Mouse (Mus musculus) embryonic facial prominence, embryonic 14.5 days (tissue): Measurements from ENCODE around the gene Morn2. TPM values are rescaled to one million over a fixed set of nuclear protein-coding genes. Genes with fewer than 3 reads are reported as not detected.

Experiments used
- ATAC-seq: fragments of 200-750 bp; cut with Nextera tagmentation; 2 replicates; pipeline ENCODE4 v1.8.0; 2017; ENCODE audit warnings: low read depth, moderate number of reproducible peaks, moderate TSS enrichment
- DNase-seq: peaks from one replicate; pipeline ENCODE4 v3.0.0-alpha.2; 2015; ENCODE audit warnings: low spot score
- H3K27ac ChIP-seq: fragments of 300-500 bp; sonication (generic); replicated peaks from 2 replicates; pipeline ENCODE4 v1.5.1; 2014; ENCODE audit warnings: low read depth, mild to moderate bottlenecking, low read length, moderate library complexity
- H3K27me3 ChIP-seq: fragments of 300-500 bp; sonication (generic); replicated peaks from 2 replicates; pipeline ENCODE4 v1.6.1; 2014; ENCODE audit warnings: low read length; ENCODE audit not compliant: control insufficient read depth, insufficient read depth
- H3K36me3 ChIP-seq: fragments of 300-500 bp; sonication (generic); 2 replicates; pipeline ENCODE4 v1.6.1; 2014; ENCODE audit warnings: low read length, mixed read lengths; ENCODE audit not compliant: control insufficient read depth, insufficient read depth
- H3K4me1 ChIP-seq: fragments of 300-500 bp; sonication (generic); 2 replicates; pipeline ENCODE4 v1.6.1; 2014; ENCODE audit warnings: antibody characterized with exemption, low read length; ENCODE audit not compliant: control insufficient read depth, insufficient read depth
- H3K4me2 ChIP-seq: fragments of 300-500 bp; sonication (generic); 2 replicates; pipeline ENCODE4 v1.6.1; 2014; ENCODE audit warnings: low read depth, mild to moderate bottlenecking, low read length, moderate library complexity, mixed read lengths
- H3K4me3 ChIP-seq: fragments of 300-500 bp; sonication (generic); 2 replicates; pipeline ENCODE4 v1.5.1; 2014; ENCODE audit warnings: low read depth, mild to moderate bottlenecking, low read length
- H3K9ac ChIP-seq: fragments of 300-500 bp; sonication (generic); 2 replicates; pipeline ENCODE4 v1.6.1; 2014; ENCODE audit warnings: low read depth, mild to moderate bottlenecking, low read length, moderate library complexity, mixed read lengths
- H3K9me3 ChIP-seq: fragments of 300-500 bp; sonication (generic); 2 replicates; pipeline ENCODE4 v1.6.1; 2016; ENCODE audit warnings: low read length; ENCODE audit not compliant: control insufficient read depth
- WGBS: fragments of 180-500 bp; shearing (Covaris S2); extraction: QIAGEN DNeasy Blood & Tissue Kit; methylation state at CpG from one replicate; pipeline ENCODE4 v1.1.7; 2014; 5-methylcytosine and 5-hydroxymethylcytosine counted together
- polyA plus RNA-seq: library from polyadenylated mRNA; unstranded; fragments of >200 nt; fragmentation: Nextera tagmentation; extraction: Ambion mirVana; gene quantifications from 2 replicates; pipeline ENCODE4 v1.2.1, GENCODE M21; 2014

Morn2 gene
- polyA plus RNA-seq, 1 experiment from 2014 or later = 26.7 TPM

GRCm38 (mm10) chr17:80326431-80326830 lies 36.4 kb downstream of the Morn2 start:
- Histone ChIP-seq H3K27me3 (no peaks in the 10 kb centered on the region), H3K9ac (no peak overlapping the region), H3K4me2 (no peak overlapping the region), H3K27ac (no peak overlapping the region), H3K4me3 (no peak overlapping the region), H3K36me3 (no peaks in the 10 kb centered on the region), H3K9me3 (no peaks in the 10 kb centered on the region), H3K4me1 (no peaks in the 10 kb centered on the region; the same call in 1 of the 2 replicates)
- 44% methylated on average over 3 of the region's 3 CpGs for WGBS
- ATAC-seq (no peak), DNase-seq (no peak)

- Histone ChIP-seq H3K4me1 (no peaks in the 10 kb centered on the region), H3K9me3 (no peaks in the 10 kb centered on the region), H3K27me3 (no peaks in the 10 kb centered on the region), H3K9ac (no peak overlapping the region), H3K36me3 (no peaks in the 10 kb centered on the region), H3K4me3 (no peak overlapping the region), H3K27ac (no peak overlapping the region), H3K4me2 (no peak overlapping the region)
- peak; percentile 46 for DNase-seq
- WGBS = 79% methylated on average over 2 of the region's 2 CpGs
- ATAC-seq = no peak
Observed at GRCm38 (mm10) chr17:80332386-80332785, 42.4 kb downstream of the Morn2 start.

- H3K9me3 ChIP-seq = no peaks in the 10 kb centered on the region
- H3K4me1 ChIP-seq = peaks cover 8% of the 10 kb centered on the region
- no peak overlapping the region for H3K4me3 ChIP-seq
- 75% methylated on average over 4 of the region's 4 CpGs for WGBS
- no peak overlapping the region for H3K4me2 ChIP-seq
- no peaks in the 10 kb centered on the region for H3K36me3 ChIP-seq
- H3K27me3 ChIP-seq = no peaks in the 10 kb centered on the region
- H3K9ac ChIP-seq = no peak overlapping the region
- DNase-seq (peak; percentile 25), ATAC-seq (no peak)
- H3K27ac ChIP-seq = no peak overlapping the region
Observed at GRCm38 (mm10) chr17:80345277-80345676, 55.3 kb downstream of the Morn2 start.

- H3K27ac ChIP-seq = no peak overlapping the region
- peak; percentile 4 for DNase-seq
Observed at GRCm38 (mm10) chr17:80346591-80347125, 56.7 kb downstream of the Morn2 start.

More at GRCm38 (mm10) chr17:80346591-80347125, 56.7 kb downstream of the Morn2 start:
- ATAC-seq = no peak
- Histone ChIP-seq H3K9ac (no peak overlapping the region), H3K4me2 (no peak overlapping the region), H3K9me3 (no peaks in the 10 kb centered on the region), H3K4me1 (peaks cover 8% of the 10 kb centered on the region), H3K27me3 (no peaks in the 10 kb centered on the region), H3K4me3 (no peak overlapping the region), H3K36me3 (no peaks in the 10 kb centered on the region)
- 45% methylated on average over 11 of the region's 11 CpGs for WGBS

Other genes starting within 250 kb of the Morn2 start
- 55.6 and 61.0 TPM in 2 replicates for gene Hnrnpll, start 227.9 kb upstream of the Morn2 start, polyA plus RNA-seq
- 25.8 and 27.3 TPM in 2 replicates for gene Galm, start 162.7 kb upstream of the Morn2 start, polyA plus RNA-seq
- gene Srsf7, start 82.9 kb upstream of the Morn2 start, polyA plus RNA-seq = 485 and 532 TPM in 2 replicates
- 0.18 and 0.19 TPM in 2 replicates for gene Ttc39d, start 82.7 kb upstream of the Morn2 start, polyA plus RNA-seq
- 33.1 and 34.5 TPM in 2 replicates for gene Gemin6, start 65.8 kb upstream of the Morn2 start, polyA plus RNA-seq
- 19.5 and 20.7 TPM in 2 replicates for gene Dhx57, start 273 bp downstream of the Morn2 start, polyA plus RNA-seq
- gene Arhgef33, start 17.2 kb downstream of the Morn2 start, polyA plus RNA-seq = 0.88 and 1.7 TPM in 2 replicates
- gene Gm10190, start 83.3 kb downstream of the Morn2 start, polyA plus RNA-seq = 0.75 and 1.8 TPM in 2 replicates
- gene Sos1, start 190.2 kb downstream of the Morn2 start, polyA plus RNA-seq = 7.3 and 8.3 TPM in 2 replicates